ENCODE assay signal across 21 mouse cellular contexts in the genomic region with DNA sequence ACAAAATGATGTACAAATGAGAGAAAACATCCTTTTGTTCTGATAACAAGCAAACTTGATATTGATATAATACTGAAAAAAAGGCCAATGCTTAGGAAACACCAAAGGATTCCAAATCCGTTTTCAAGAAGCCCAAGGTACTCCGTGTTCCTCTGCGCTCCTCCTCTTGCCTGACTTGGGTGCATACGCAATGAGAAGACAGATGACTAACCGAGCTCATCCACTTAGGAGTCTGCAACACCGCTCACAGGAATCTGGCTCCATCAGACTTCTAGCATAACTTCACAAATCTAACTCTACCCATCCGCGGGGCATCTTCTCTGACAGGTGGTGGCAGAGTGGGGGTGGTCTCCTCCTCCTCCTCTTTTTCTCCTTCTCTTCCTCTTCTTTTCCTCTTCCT.
"Had no signal": no experiment of that assay in that cellular context is flagged by ENCODE, and none has a peak within 500 bp of the region (broad histone marks: within the 10 kb centered on the region; RNA-seq: fewer than 3 reads in every experiment).

No protein-coding gene starts in this region.

- ATAC-seq: liver, postnatal 0 days; lung, postnatal 0 days; midbrain, embryonic 16.5 days had no signal

- H3K27ac ChIP-seq: liver, embryonic 15.5 days; lung, embryonic 15.5 days; macrophage; midbrain, embryonic 10.5 days; midbrain, embryonic 12.5 days; neural tube, embryonic 13.5 days; neural tube, embryonic 15.5 days had no signal

- H3K4me3 ChIP-seq: liver, embryonic 15.5 days; lung, embryonic 15.5 days; megakaryocyte, embryonic 14.5 days; midbrain, embryonic 10.5 days; midbrain, embryonic 12.5 days; myocyte; neural tube, embryonic 13.5 days; neural tube, embryonic 15.5 days had no signal

- DNase-seq: liver, postnatal 0 days; lung, adult 2 months; lung, postnatal 14 days; lung, postnatal 36 days; midbrain, embryonic 14.5 days; right cerebral cortex, postnatal 14 days; spleen, adult 18-20 months; thymus, adult 2 months; thymus, postnatal 25 days; thymus, postnatal 4 days had no signal
